Mouse (Mus musculus) liver, adult (tissue): ENCODE data around the gene 1700037H04Rik.

Source experiments
- GATA4 ChIP-seq: IDR thresholded peaks from 2 replicates; pipeline ENCODE4 v1.6.1; 2014; ENCODE audit warnings: mild to moderate bottlenecking, low read length; ENCODE audit not compliant: insufficient replicate concordance

1700037H04Rik gene

GRCm38 (mm10) chr2:131127161-131127730, 32.6 kb downstream of the 1700037H04Rik start, which contains the start of gene Hspa12b:
Gene Hspa12b, plus strand, starts transcription at chr2:131127280.
- no peak for TF ChIP-seq GATA4

GRCm38 (mm10) chr2:131125964-131126815, 33.7 kb downstream of the 1700037H04Rik start:
- no peak for TF ChIP-seq GATA4

- TF ChIP-seq GATA4 = no peak
These were observed 34.5 kb downstream of the 1700037H04Rik start for GRCm38 (mm10) chr2:131125157-131125963.

GRCm38 (mm10) chr2:131124166-131124565, 35.7 kb downstream of the 1700037H04Rik start:
- no peak for TF ChIP-seq GATA4

GRCm38 (mm10) chr2:131118968-131119574, 40.8 kb downstream of the 1700037H04Rik start:
- TF ChIP-seq GATA4 = no peak

- TF ChIP-seq GATA4 = no peak
These were observed 53.9 kb downstream of the 1700037H04Rik start for GRCm38 (mm10) chr2:131105989-131106388.

GRCm38 (mm10) chr2:131104021-131104420, 55.9 kb downstream of the 1700037H04Rik start:
- TF ChIP-seq GATA4 = no peak

- TF ChIP-seq GATA4 = no peak
These were observed 58.4 kb downstream of the 1700037H04Rik start for GRCm38 (mm10) chr2:131101530-131101929.

GRCm38 (mm10) chr2:131097087-131097486, 62.8 kb downstream of the 1700037H04Rik start:
- no peak for TF ChIP-seq GATA4
